Mouse (Mus musculus): ENCODE data around the gene Nid1. TPM values are rescaled to one million over a fixed set of nuclear protein-coding genes. Genes with fewer than 3 reads are reported as not detected.
"Not testable (repeated sequence)": the region's sequence is repeated elsewhere in the genome, so short reads cannot be mapped to it uniquely, and the experiment has no call there.

The Nid1 gene
- polyA plus RNA-seq, 1 experiment, result 14.1 TPM

DNA sequence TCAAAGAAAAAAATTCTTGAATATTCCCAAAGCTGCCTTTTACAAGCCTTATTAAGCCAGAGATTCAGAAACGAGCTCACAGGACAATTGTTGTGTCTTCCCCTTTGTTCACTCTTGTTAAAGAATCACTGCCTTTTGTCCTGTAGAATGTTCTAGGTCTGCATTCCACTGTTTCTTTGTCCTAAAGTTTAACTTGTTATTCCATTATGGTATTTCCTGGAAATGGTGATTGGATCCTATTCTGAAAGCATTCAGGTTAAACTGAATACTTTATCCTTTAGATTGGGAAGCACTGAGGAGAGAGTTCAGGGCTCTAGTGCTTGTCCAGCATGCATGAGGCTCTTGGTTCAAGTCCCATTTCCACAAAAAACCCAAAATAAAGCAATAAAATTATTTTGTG is 13.6 kb downstream of the Nid1 start:
- DNase-seq (ENCODE audit: extremely low spot score in 1 of 2, low spot score in 1 of 2), result not testable (repeated sequence)

DNA sequence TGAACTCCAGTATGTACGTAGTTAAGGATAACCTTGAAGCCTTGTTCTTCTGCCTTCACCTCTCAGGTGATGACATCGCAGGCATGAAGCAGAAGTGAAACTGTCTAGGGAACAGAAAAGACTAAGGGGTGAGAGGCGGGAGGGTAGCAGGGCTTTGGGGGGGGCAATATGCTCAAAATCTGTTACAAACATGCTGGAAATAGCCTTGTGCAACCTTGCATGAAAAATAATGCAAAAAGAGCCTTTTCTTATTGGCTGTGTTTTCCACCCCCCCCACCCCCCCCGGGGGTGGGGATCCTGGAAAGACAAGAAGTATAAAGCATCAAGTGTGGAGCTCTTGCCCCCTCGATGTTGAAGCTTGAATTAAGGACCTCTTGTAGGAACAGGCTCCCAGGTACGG is 16.0 kb downstream of the Nid1 start:
- DNase-seq (ENCODE audit: extremely low spot score in 1 of 2, low spot score in 1 of 2), result not testable (repeated sequence)

DNA sequence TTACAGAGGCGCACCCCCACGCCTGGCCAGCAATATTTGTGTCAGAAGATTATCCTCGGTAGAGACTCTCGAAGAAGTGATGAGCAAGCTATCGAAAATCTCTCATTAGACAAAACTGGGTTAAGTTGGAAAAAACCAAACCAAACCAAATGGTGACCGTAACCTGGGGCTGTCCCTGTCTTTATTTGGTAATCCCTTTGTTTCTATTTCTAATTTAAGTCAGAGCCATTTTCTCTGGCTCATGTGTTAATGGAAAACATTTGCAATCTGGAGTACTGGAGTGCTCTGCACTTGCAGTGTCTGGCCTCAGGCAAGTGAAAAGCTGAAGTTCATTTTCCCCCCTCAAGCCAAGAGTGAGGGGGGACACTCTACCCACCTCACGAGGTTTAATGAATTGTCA is 16.9 kb downstream of the Nid1 start:
- not testable (repeated sequence) for DNase-seq (ENCODE audit: extremely low spot score in 1 of 2, low spot score in 1 of 2)

DNA sequence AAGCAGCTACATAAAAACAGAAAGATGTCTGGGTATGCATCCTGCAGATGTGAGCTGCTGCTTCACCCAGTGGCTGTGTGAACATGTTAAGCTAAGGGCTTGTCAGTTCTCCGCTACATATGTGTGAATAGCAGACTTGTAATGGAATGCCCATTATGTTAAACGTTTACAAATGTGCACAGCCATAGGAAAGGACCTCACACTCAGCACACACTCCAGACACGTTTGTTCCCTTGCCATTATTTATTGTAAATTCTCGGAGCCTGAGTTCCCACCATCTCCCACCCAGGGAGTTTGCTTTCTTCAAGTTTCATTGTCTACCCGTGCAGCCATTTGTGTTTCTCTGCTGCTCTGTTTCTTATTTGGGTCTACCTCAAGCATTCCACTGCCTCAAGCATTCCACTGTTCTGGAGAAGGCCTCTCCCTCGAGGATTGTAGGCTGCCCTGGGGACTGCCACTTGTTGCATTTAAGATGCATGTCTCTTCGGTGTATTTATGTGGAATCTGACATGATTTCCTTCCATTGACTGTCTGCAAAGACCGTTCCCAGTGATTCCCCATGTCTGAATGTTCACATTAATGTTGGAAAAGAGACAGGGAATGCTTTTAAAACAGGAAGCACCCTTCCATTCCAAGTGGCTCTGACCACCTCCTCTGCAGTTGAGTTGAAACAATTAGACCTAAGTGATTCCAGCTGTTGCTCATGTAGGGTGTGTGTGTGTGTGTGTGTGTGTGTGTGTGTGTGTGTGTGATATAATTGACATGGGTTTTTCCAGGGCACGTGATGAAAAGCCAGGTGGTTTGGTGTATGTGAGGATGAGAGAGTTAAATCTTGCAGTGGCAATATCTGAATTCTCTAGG is 18.5 kb downstream of the Nid1 start:
- DNase-seq (ENCODE audit: extremely low spot score in 1 of 2, low spot score in 1 of 2), result not testable (repeated sequence)

DNA sequence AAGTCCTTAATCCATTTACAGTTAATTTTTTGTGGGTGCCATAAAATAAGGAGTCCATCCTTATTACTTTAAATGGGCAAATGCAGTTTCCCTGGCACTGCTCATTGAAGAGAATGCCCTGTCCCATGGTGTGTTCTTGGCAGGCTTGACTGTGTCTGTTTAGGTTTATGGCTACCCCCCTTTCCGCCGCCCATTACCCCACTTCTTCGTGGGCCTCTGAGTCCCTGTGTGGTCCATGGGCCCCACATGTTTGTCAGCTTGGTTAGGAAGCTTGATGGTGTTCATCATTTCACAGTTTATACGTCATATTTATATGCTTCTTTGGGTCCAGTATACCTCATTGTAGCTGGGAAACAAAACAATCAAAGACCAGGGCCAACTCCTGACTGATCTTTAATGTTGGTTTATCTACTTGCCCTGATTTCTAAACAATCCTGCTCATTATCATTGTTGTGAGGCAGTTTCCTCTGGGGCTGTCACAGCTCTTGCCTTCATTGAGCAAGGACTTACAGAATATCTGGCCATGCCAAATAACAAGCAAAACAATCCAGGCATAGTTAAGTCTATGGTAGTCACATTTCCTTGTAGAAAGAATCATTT is 20.9 kb downstream of the Nid1 start:
- no peak for DNase-seq (ENCODE audit: extremely low spot score in 1 of 2, low spot score in 1 of 2)

DNA sequence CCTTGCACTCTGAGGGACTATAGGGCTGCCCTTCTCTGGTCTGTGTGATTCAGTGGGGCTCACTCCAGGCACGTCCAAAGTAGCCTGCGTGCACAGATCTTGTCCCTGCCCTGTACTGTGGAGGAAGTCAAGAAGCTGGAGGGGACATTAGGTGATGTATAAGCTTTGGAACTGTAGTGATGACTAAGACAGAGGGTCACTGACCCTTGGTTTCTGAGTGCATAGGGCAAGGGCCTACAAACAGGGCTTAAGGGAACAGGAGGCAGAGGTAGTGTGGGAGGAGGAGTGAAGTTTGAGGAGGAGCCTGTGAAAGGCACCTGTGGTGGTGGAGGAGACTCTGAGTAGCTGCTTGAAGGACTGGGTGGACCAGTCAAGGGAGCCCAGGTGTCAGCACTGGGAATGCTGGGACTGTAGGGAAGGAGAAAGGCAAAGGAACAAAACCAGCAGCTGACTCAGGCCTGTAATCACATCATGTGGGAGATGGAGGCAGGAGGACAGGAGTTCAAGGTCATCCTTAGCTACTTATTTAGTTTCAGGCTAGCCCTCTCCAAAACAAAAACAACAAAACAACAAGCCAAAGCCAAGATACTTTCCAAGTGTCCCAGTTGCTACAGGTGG is 23.3 kb downstream of the Nid1 start:
- no peak for DNase-seq (ENCODE audit: extremely low spot score in 1 of 2, low spot score in 1 of 2)

DNA sequence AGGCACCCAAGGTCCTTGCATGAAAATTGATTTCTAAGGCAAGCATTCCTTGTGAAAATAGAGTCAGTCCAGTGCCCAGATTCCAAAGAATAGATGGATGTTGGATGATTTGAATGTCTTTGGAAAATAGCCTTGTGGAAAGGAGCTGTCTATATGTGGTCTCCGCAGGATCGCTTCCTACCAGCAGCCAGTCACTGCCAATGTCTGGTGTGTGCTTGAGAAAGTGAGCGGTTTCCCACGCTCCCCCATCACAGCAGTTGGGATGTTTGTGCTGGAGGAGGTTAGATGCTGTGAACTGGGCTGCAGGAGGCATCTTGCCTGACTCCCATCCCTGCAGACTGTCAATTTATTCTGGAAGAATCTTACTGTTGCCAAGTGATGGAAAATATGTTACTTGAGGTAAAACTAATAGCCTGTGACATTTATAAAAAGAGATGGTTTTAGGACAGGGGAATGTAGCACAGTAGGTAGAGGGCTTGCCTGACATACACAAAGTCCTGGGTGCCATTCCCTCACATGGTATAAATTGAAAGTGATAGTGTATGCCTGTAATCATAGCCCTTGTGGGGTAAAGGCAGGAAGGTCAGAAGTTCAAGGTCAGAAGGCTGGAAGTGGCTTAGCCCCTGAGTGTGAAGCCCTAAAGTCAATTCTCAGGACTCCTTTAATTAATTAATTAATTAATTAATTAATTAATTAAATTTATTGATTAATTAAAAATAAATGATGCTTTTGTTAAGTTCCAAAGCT is 24.3 kb downstream of the Nid1 start:
- DNase-seq (ENCODE audit: extremely low spot score in 1 of 2, low spot score in 1 of 2), result no peak

DNA sequence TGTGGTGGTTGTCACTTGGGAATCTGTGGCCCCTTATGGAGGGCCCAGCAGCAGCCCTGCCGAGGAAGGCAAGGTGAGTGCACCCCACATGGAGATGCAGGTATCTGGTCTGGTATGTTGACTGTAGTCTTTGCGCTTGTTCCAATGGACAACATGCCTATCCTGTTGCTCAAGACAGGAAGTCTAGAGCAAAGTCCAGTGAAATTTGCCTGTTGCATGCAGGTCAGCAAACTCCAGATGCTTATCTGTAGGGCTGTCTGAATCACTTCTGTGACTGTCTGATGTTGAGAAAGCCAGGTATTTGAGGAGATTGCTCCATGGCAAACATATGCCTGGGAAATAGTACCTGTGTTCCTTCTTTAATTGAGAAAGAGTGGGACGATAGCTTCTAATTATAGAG is 26.6 kb downstream of the Nid1 start:
- no peak for DNase-seq (ENCODE audit: extremely low spot score in 1 of 2, low spot score in 1 of 2)

DNA sequence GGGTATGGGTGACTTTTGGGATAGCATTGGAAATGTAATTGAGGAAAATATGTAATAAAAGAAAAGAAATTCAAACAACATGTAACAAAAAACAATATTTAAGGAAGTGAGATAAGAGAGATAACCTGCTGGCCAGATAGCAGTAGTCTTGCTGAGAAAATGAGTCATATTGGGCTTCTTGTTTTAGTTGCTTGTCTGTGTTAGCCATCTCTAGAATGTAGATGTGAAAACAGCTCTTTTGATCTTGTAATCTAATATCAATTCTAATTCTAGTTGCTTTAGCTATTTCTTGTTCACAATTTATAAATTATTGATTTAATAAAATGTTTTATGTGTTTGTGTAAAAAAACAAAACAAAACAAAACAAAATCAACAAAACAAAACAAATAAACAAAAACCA is 29.9 kb downstream of the Nid1 start:
- not testable (repeated sequence) for DNase-seq (ENCODE audit: extremely low spot score in 1 of 2, low spot score in 1 of 2)

DNA sequence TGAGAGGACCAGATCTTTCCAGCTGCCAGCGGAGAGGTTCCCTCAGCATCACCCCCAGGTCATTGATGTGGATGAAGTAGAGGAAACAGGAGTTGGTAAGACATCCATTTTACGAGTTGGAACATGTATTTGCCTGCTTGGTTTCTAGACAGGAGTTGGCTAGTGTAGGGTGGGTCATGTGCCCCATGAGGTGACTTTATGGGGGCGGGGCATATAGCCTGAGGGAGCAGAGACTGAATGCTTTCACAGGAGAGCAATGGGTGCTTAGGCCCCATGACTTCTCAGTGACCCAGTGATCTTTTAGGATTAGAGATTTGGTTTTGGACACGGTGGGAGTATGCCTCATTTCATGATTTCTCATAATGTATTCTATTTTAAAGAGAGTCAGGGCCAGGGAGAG is 31.2 kb downstream of the Nid1 start:
- DNase-seq (ENCODE audit: extremely low spot score in 1 of 2, low spot score in 1 of 2), result no peak

DNA sequence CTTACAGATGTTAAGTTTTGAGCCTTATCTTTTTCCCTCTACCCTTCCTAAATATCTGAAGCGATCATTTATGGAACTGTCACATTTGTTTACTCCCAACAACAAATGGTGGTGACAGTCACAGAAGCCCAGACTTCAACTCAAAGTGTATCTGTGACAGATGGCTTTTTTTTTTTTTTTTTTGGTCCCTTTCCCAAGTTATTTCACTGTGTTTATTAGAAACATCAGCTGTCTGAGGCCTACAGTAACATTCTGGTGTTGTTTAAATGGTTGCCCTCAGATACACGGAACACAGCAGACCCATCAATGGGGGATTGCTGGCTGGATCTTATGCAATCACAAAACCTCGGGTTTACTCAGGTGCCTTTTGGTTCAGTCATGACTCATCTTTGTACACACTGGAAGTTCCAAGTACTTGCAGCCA is 34.0 kb downstream of the Nid1 start:
- no peak for DNase-seq (ENCODE audit: extremely low spot score in 1 of 2, low spot score in 1 of 2)

DNA sequence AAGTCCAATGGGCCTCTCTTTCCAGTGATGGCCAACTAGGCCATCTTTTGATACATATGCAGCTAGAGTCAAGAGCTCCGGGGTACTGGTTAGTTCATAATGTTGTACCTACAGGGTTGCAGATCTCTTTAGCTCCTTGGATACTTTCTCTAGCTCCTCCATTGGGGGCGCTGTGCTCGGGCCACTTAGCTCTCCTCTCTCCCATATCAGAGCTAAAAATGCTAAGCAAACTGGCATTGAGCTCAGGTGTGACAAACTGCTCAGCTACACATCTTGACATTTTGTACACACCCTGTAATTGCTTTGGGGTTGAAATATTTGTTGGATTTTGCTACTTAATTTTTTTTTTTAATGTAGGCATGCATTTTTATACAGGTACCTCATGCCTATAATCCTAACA is 37.1 kb downstream of the Nid1 start:
- DNase-seq (ENCODE audit: extremely low spot score in 1 of 2, low spot score in 1 of 2), result not testable (repeated sequence)

DNA sequence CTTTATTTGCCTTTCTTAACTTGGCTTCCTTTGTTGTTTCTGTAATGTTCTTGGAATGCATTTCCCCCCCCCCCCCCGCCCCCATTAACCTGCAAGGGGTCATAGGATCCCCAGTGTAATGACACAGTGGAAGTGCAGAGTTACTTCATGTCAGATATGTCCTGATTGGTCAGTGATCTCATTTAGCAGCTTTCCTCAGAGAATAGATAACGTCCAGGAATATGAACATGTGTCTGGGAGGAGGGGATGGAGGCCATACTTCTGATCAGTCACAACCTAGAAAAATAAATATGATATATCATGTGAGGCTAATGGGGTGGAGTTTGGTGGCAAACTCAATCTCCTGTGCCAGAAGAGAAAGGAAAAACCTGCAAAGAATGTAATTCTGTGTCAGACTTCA is 37.6 kb downstream of the Nid1 start:
- DNase-seq (ENCODE audit: extremely low spot score in 1 of 2, low spot score in 1 of 2), result no peak

DNA sequence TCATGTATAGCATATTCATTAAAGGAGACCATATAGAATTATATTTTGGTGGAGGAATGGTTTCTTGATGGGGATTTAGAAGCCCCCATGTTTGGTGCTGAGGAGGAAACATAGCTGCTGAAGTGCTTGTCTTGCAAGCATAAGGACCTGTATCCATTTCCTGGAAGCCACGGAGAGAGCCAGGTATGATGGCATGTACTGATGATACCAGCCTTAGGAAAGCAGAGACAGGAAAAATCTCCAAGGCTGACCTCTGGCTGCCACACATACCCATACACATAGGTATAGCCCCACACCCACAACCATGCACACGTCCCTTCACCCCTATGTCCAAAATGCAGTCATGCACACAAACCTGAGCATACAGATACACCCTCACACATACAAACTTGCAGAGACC is 39.2 kb downstream of the Nid1 start:
- DNase-seq (ENCODE audit: extremely low spot score in 1 of 2, low spot score in 1 of 2), result no peak

DNA sequence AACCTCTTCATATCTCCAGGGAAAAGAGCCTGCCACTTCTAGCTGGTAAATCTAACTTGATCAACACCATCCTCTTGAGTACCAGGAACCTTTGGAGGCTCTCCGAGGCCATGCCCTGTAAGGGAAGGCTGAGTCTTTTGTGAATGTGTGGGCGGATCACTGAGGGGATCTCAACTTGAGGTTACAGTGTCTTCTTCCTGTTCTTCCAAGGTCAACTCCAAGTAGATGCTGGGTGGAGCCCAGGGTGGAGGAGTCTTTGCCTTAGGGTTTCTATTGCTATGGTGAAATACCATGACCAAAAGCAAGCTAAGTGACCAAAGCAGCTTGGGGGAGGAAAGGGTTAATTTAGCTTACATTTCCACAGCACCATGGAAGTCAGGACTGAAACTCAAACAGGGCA is 39.7 kb downstream of the Nid1 start:
- no peak for DNase-seq (ENCODE audit: extremely low spot score in 1 of 2, low spot score in 1 of 2)

DNA sequence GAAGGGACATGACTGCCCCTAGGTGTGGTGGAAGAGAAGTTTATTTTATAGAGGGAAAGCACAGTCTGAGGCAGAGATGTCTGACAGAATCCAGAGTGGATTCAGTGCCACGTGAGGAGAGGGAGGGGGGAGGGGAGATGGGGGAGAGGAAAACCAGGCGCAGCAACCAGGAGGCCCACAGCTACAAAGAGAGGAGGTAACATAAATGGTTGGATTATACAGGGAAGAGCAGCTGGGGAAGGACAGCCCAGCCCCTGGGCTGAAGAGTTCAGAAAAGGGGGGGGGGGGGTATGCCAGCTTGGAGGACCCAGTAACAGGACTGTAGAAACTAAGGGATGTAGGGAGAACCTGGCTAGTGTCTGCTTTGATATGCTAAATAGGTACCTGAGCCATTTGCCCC is 42.6 kb downstream of the Nid1 start:
- DNase-seq (ENCODE audit: extremely low spot score in 1 of 2, low spot score in 1 of 2), result no peak

DNA sequence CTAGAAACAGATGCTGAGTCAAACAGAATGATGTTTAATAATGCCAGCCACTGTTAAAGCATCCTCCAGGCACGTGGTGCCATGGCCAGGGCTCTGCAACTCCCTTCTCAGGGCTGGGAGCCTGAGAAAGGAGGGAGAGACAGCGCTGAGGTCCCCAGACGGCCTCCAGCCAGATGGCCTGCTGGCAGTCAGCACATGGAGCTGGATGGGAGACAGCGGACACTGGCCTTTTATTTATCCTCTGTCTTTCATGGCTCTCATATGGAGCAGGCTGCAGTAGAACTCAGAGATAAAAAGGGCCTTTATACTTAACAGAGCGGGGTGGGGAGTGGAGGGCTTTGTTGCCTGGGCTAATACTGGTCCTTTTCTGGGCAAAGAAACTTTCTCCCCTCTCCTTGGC is 43.7 kb downstream of the Nid1 start:
- DNase-seq (ENCODE audit: extremely low spot score in 1 of 2, low spot score in 1 of 2), result peak in 1 of 2 experiments; percentile 39

DNA sequence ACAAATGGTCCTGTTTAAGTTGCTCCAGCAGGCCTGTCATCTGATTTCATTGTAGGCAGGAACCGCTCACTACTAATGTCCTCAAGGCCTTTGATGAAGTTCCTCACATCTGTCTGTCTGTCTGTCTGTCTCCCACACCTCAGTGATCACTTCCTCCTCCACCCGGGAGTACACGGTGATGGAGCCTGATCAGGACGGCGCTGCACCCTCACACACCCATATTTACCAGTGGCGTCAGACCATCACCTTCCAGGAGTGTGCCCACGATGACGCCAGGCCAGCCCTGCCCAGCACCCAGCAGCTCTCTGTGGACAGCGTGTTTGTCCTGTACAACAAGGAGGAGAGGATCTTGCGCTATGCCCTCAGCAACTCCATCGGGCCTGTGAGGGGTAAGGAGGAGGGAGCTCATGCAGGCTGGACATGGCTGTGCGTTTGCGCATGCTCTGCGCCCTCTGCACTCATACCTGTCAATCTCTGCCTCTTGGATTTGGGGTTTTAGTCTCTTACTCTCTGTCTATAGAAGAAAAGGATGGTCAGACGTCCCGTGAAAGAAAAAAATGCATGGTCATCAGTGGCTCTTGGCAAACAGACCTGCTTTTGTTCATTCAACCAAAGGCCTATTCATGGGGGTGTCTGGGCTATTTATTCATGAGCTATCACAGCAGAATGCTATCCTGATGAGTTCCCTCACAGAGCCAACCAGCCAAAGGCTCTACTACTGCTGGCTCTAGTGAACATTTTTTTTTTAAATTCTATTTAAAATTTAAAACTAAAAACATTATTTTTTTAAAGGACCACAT is 44.7 kb downstream of the Nid1 start:
- peak in 1 of 2 experiments; percentile 14 for DNase-seq (ENCODE audit: extremely low spot score in 1 of 2, low spot score in 1 of 2)

DNA sequence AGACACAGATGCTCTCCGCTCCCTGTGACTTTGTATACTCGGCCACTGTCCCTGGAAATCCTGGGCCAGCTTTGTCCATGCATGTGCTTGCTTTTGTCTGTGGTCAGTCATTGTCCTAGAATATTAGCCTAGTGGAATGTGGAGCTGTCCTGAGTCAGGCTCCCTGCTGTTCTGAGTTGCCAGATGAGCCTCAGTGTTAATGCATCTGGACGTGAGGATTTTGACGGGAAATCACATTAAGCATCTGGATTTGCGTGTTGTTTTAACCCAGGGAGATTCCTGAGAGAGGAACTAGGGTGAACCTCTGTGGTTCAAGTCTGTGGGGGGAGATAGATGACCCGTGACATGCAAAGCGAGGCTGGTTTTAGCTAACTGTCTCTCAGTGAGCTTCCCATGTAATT is 47.0 kb downstream of the Nid1 start:
- no peak for DNase-seq (ENCODE audit: extremely low spot score in 1 of 2, low spot score in 1 of 2)

DNA sequence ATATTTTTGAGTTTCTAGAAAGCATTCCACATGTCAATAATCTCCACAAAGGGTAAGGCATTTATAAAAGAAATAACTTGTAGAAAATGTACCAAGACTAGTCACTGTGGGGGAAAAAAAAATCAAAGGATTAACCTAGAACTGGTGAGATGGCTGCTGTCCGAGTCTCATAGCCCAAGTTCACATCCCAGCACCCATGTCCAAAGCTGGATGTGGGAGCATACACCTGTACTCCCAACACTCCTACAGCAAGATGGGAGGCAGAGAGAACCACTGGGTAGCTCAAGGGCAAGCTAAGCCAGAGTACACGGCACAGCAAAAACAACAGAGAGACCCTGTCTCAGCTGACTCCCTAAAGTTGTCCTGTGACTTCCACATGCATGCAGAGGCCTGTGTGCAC is 47.5 kb downstream of the Nid1 start:
- no peak for DNase-seq (ENCODE audit: extremely low spot score in 1 of 2, low spot score in 1 of 2)

All from frontal cortex, adult 2 months (tissue).